Mouse (Mus musculus): ENCODE measurements at regions not wholly inside any gene's neighbourhood (a gene's known extent, or its start where the extent isn't known, plus 50 kb on each side); places are given as distances from the start of the nearest gene placed in this dataset.

GRCm38 (mm10) chr1:64341596-64341995, 190.8 kb upstream of the Creb1 start:
- no peak overlapping the region for H3K4me3 ChIP-seq
- no peaks in the 10 kb centered on the region for H3K36me3 ChIP-seq
- H3K27me3 ChIP-seq, result no peaks in the 10 kb centered on the region
- H3K4me1 ChIP-seq, result peaks cover 6% of the 10 kb centered on the region; the same call in 1 of the 2 replicates
- no peak overlapping the region for H3K4me2 ChIP-seq (replicated peaks)
- no peak overlapping the region for H3K27ac ChIP-seq
- WGBS, result 89% methylated on average over 6 of the region's 6 CpGs
- ATAC-seq (ENCODE audit: insufficient number of reproducible peaks, insufficient read depth, low FRiP score, low TSS enrichment), result no peak
- no peak overlapping the region for H3K9ac ChIP-seq
- no peaks in the 10 kb centered on the region for H3K9me3 ChIP-seq

DNA sequence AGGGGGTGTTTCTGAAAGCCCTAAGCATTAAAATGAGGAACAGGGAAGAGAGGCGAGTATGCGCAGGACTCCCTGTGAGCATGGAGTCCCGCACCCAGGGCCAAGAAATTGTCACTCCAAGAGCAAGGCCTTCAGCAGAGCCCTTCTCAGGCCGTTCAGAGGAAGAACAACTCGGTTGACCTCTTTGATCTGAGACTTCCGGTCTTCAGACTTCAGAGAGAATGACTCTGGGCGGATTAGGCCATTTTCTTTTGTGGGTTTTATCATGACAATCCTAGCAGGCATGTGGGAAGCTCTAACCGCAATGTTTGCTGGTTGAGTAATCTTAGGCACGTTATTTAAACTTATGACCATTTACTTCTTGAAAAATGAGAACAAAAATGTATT, 193.9 kb upstream of the Creb1 start:
- no peaks in the 10 kb centered on the region for H3K27me3 ChIP-seq
- no peak for ATAC-seq (ENCODE audit: insufficient number of reproducible peaks, insufficient read depth, low FRiP score, low TSS enrichment)
- H3K36me3 ChIP-seq, result no peaks in the 10 kb centered on the region
- no peak overlapping the region for H3K9ac ChIP-seq
- no peak overlapping the region for H3K4me3 ChIP-seq
- no peaks in the 10 kb centered on the region for H3K9me3 ChIP-seq
- peaks cover 6% of the 10 kb centered on the region; the same call in 1 of the 2 replicates for H3K4me1 ChIP-seq
- WGBS, result 39% methylated on average over 9 of the region's 9 CpGs
- H3K4me2 ChIP-seq (replicated peaks), result peak overlapping the region; percentile 10; the same call in 1 of the 2 replicates
- no peak overlapping the region for H3K27ac ChIP-seq

GRCm38 (mm10) chr1:64337619-64338574, 194.5 kb upstream of the Creb1 start:
- Histone ChIP-seq H3K4me3 (no peak overlapping the region), H3K27ac (no peak overlapping the region), H3K27me3 (no peaks in the 10 kb centered on the region), H3K4me1 (peaks cover 6% of the 10 kb centered on the region; the same call in 1 of the 2 replicates), H3K9me3 (no peaks in the 10 kb centered on the region), H3K36me3 (no peaks in the 10 kb centered on the region), H3K9ac (no peak overlapping the region), H3K4me2 (replicated peaks) (peak overlapping the region; percentile 10; the same call in 1 of the 2 replicates)
- no peak for ATAC-seq (ENCODE audit: insufficient number of reproducible peaks, insufficient read depth, low FRiP score, low TSS enrichment)
- 53% methylated on average over 25 of the region's 25 CpGs for WGBS

DNA sequence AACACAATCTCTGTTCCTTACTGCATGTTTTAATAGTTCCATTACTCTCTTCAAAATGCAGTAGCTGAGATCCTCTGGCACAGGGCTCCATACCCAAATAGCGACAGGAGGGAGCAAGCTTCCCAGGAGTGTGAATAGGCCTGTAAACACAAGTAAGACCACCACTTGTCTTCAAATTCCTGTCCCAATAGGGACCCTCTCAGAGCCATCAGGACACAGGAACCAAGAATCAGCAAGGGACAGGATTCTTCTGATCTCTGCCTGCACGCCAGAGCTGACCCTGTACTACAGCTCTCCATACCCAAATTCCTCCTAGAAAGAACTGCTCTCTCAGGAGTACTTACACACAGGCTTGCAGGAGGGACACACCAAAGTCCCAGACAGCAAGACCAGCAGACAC, 200.9 kb upstream of the Creb1 start:
- no peak for ATAC-seq (ENCODE audit: insufficient number of reproducible peaks, insufficient read depth, low FRiP score, low TSS enrichment)
- Histone ChIP-seq H3K36me3 (no peaks in the 10 kb centered on the region), H3K9me3 (no peaks in the 10 kb centered on the region), H3K4me1 (no peaks in the 10 kb centered on the region), H3K27ac (no peak overlapping the region), H3K4me3 (no peak overlapping the region), H3K27me3 (no peaks in the 10 kb centered on the region), H3K4me2 (replicated peaks) (no peak overlapping the region), H3K9ac (no peak overlapping the region)
- whole genome bisulfite sequencing, result 76% methylated on average over 2 of the region's 2 CpGs

DNA sequence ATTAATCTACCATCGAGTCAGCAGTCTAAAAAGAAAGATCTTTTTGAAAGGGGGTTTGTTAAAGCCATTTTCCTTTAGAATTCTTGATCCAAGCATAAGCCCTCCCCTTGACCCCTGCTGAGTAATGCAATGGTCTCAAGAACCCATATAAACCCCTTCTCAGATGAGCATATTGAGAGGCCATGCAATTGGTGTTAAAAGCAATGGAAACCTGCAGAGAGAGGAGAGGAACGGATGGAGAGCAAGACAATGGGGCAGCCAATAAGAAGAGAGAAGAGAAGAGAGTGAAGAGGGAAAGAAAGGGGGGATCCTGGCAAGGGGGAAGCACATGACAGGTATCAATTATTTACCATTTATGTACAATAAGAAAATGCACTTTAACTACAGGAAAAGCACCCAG, 201.7 kb upstream of the Creb1 start:
- ATAC-seq (ENCODE audit: insufficient number of reproducible peaks, insufficient read depth, low FRiP score, low TSS enrichment), result no peak
- H3K4me2 ChIP-seq (replicated peaks), result no peak overlapping the region

GRCm38 (mm10) chr1:64322197-64322596, 200.1 kb upstream of the Klf7 start:
- Histone ChIP-seq H3K27me3 (no peaks in the 10 kb centered on the region), H3K4me3 (no peak overlapping the region), H3K36me3 (no peaks in the 10 kb centered on the region), H3K27ac (no peak overlapping the region), H3K9me3 (0 out of 2 replicates have a peak, but pooled peaks cover 4% of the 10 kb centered on the region), H3K4me1 (no peaks in the 10 kb centered on the region), H3K9ac (no peak overlapping the region), H3K4me2 (replicated peaks) (no peak overlapping the region)
- WGBS, result 69% methylated on average over 4 of the region's 4 CpGs
- no peak for ATAC-seq (ENCODE audit: insufficient number of reproducible peaks, insufficient read depth, low FRiP score, low TSS enrichment)

More for the DNA sequence above, 201.7 kb upstream of the Creb1 start:
- no peak overlapping the region for H3K9ac ChIP-seq
- no peaks in the 10 kb centered on the region for H3K27me3 ChIP-seq
- H3K4me3 ChIP-seq, result no peak overlapping the region
- H3K36me3 ChIP-seq, result no peaks in the 10 kb centered on the region
- no peaks in the 10 kb centered on the region for H3K4me1 ChIP-seq
- no peak overlapping the region for H3K27ac ChIP-seq
- H3K9me3 ChIP-seq, result 0 out of 2 replicates have a peak, but pooled peaks cover 2% of the 10 kb centered on the region
- 56% methylated on average over 2 of the region's 2 CpGs for WGBS

- Histone ChIP-seq H3K4me2 (replicated peaks) (no peak overlapping the region), H3K27ac (no peak overlapping the region), H3K9me3 (no peaks in the 10 kb centered on the region), H3K27me3 (no peaks in the 10 kb centered on the region), H3K9ac (no peak overlapping the region), H3K4me1 (no peaks in the 10 kb centered on the region), H3K4me3 (no peak overlapping the region), H3K36me3 (no peaks in the 10 kb centered on the region)
- no peak for ATAC-seq (ENCODE audit: insufficient number of reproducible peaks, insufficient read depth, low FRiP score, low TSS enrichment)
- 60% methylated on average over 3 of the region's 3 CpGs for WGBS
Measured at GRCm38 (mm10) chr1:64319155-64319582, 197.1 kb upstream of the Klf7 start.

DNA sequence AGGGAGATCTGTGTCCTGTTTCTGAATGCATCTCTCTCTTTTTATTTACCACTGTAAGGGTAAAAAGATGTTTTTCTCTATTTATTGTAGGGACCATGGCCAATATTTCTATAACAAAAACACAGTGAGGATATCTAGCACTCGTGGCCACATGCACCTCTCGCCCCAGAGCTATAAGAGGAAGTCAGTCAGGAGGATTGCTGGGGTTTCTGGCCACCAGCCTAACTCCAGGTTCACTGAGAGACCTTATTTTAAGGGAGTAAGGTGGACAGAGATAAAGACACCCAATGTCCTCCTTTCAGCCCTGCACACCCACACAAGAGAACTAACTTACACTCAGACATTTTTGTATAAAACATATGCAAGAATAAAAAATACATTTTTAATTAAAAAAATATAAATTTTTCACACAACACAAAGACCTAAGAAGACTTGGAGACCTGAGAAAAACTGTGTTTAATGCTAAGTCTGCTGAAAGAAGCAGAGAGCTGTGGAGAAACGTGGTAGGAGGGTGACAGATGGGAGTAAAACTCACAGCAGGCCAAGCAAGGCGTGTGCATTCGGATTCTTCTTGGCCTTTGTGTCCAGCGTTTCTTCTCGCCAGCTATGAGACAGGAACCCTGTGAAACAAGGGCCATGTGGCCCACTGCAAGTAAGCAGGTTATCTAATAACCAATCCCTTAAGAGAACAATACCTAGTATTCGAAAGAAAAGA, 196.5 kb upstream of the Klf7 start:
- no peaks in the 10 kb centered on the region for H3K4me1 ChIP-seq
- H3K4me2 ChIP-seq (replicated peaks), result no peak overlapping the region
- H3K4me3 ChIP-seq, result no peak overlapping the region
- WGBS, result 84% methylated on average over 8 of the region's 8 CpGs
- no peak overlapping the region for H3K9ac ChIP-seq
- no peak overlapping the region for H3K27ac ChIP-seq
- H3K36me3 ChIP-seq, result no peaks in the 10 kb centered on the region
- ATAC-seq (ENCODE audit: insufficient number of reproducible peaks, insufficient read depth, low FRiP score, low TSS enrichment), result no peak
- H3K9me3 ChIP-seq, result no peaks in the 10 kb centered on the region
- H3K27me3 ChIP-seq, result no peaks in the 10 kb centered on the region

GRCm38 (mm10) chr1:64317032-64317636, 195.1 kb upstream of the Klf7 start:
- H3K27me3 ChIP-seq, result no peaks in the 10 kb centered on the region
- H3K36me3 ChIP-seq, result no peaks in the 10 kb centered on the region
- WGBS, result 66% methylated on average over 5 of the region's 5 CpGs
- H3K9ac ChIP-seq, result no peak overlapping the region
- no peak for ATAC-seq (ENCODE audit: insufficient number of reproducible peaks, insufficient read depth, low FRiP score, low TSS enrichment)
- no peak overlapping the region for H3K4me2 ChIP-seq (replicated peaks)
- no peaks in the 10 kb centered on the region for H3K9me3 ChIP-seq
- H3K27ac ChIP-seq, result no peak overlapping the region
- no peaks in the 10 kb centered on the region for H3K4me1 ChIP-seq
- H3K4me3 ChIP-seq, result no peak overlapping the region

- Histone ChIP-seq H3K4me3 (no peak overlapping the region), H3K9me3 (no peaks in the 10 kb centered on the region), H3K36me3 (no peaks in the 10 kb centered on the region), H3K9ac (no peak overlapping the region), H3K27me3 (no peaks in the 10 kb centered on the region), H3K27ac (no peak overlapping the region), H3K4me1 (no peaks in the 10 kb centered on the region), H3K4me2 (replicated peaks) (no peak overlapping the region)
- no peak for ATAC-seq (ENCODE audit: insufficient number of reproducible peaks, insufficient read depth, low FRiP score, low TSS enrichment)
- WGBS, result 21% methylated on average over 3 of the region's 3 CpGs
Measured at GRCm38 (mm10) chr1:64311371-64311770, 189.3 kb upstream of the Klf7 start.

GRCm38 (mm10) chr1:64308560-64308959, 186.5 kb upstream of the Klf7 start:
- 89% methylated on average over 15 of the region's 15 CpGs for WGBS

More at GRCm38 (mm10) chr1:64308560-64308959, 186.5 kb upstream of the Klf7 start:
- Histone ChIP-seq H3K4me3 (no peak overlapping the region), H3K27ac (no peak overlapping the region), H3K4me1 (no peaks in the 10 kb centered on the region), H3K27me3 (no peaks in the 10 kb centered on the region), H3K9me3 (no peaks in the 10 kb centered on the region), H3K9ac (no peak overlapping the region), H3K36me3 (no peaks in the 10 kb centered on the region), H3K4me2 (replicated peaks) (no peak overlapping the region)
- no peak for ATAC-seq (ENCODE audit: insufficient number of reproducible peaks, insufficient read depth, low FRiP score, low TSS enrichment)
